Comparison of ENCODE assay signal across 22 mouse cellular contexts in the genomic region with DNA sequence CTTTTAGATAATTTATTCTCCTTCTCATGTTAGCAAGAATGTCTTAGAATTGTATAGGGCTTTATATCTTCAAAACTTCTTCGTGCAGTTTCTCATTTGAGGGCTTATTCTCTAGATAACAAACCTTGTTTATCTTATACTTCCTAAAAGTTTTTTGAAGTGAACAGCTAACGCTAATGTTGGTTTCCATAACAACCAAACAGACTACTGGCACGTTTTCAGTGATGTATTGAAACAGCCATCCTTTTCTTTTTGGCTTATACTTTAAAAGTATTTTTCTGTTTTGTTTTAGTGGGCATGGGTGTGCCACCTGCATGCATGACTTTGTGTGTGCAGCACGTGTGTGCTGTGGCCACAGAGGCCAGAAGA.
DNase-seq lines count a peak whose midpoint lies in the region; ATAC-seq and TF ChIP-seq lines count a peak whose summit lies in the region.
"Had no signal": no experiment of that assay in that cellular context is flagged by ENCODE, and none has a peak within 500 bp of the region (broad histone marks: within the 10 kb centered on the region; RNA-seq: fewer than 3 reads in every experiment).

No protein-coding gene starts in this region.

- DNase-seq in CD4-positive, CD25-positive, alpha-beta regulatory T cell, adult 2 months (ENCODE audit: low read depth, low spot score) = peak; percentile 18
- no peak for DNase-seq in kidney, postnatal 10 days
- DNase-seq in MEL (ENCODE audit: low read depth, low spot score) = peak; percentile 74
- no peak for DNase-seq in urinary bladder, postnatal 10 days (ENCODE audit: low spot score)
- DNase-seq: adrenal gland, adult 8-10 months; cerebellum, adult 8-10 months; cerebellum, postnatal 36 days; gastrocnemius, postnatal 36 days; kidney, adult 18-20 months; liver, embryonic 13.5 days; thymus, postnatal 4 days had no signal

- TF ChIP-seq EP300 in MEL (IDR thresholded peaks at IDR 0.05; ENCODE audit: low read depth in 1 of 2, low read length in 2 of 2) = peak; percentile 60 to 71; a peak in 3 of 4 replicates

- no peak for TF ChIP-seq POLR2A in MEL (IDR thresholded peaks at IDR 0.05; ENCODE audit: control insufficient read depth in 1 of 2, insufficient read depth in 1 of 2, low read depth in 1 of 2, low read length in 2 of 2, poor library complexity in 1 of 2)

- 56% methylated on average over 4 of the region's 4 CpGs for WGBS in kidney, embryonic 15.5 days
- 75% methylated on average over 4 of the region's 4 CpGs for WGBS in hindbrain, embryonic 12.5 days

- no peak overlapping the region for H3K9ac ChIP-seq in kidney, embryonic 15.5 days
- H3K9ac ChIP-seq in MEL (ENCODE audit: control insufficient read depth, low read depth, low read length, poor library complexity, severe bottlenecking) = no peak overlapping the region
- H3K9ac ChIP-seq in hindbrain, embryonic 12.5 days = no peak overlapping the region
- H3K9ac ChIP-seq: embryonic facial prominence, embryonic 12.5 days; limb, embryonic 15.5 days; liver, embryonic 13.5 days; midbrain, embryonic 15.5 days; neural tube, embryonic 12.5 days had no signal

- H3K27ac ChIP-seq in kidney, embryonic 15.5 days = peak overlapping the region; percentile 15; the same call in 1 of the 2 replicates
- H3K27ac ChIP-seq in MEL (ENCODE audit: control insufficient read depth, low read depth, low read length) = 0 out of 2 replicates have a peak overlapping the region, but pooled peaks have one; percentile 26
- H3K27ac ChIP-seq in hindbrain, embryonic 12.5 days = no peak overlapping the region
- H3K27ac ChIP-seq: embryonic facial prominence, embryonic 12.5 days; limb, embryonic 10.5 days; limb, embryonic 15.5 days; liver, embryonic 13.5 days; macrophage; midbrain, embryonic 10.5 days; midbrain, embryonic 15.5 days; neural tube, embryonic 12.5 days had no signal

- no peaks in the 10 kb centered on the region for H3K9me3 ChIP-seq in kidney, embryonic 15.5 days (replicated peaks)
- H3K9me3 ChIP-seq in MEL (replicated peaks; ENCODE audit: insufficient read depth, low read length) = no peaks in the 10 kb centered on the region
- no peaks in the 10 kb centered on the region for H3K9me3 ChIP-seq in hindbrain, embryonic 12.5 days (replicated peaks)
- H3K9me3 ChIP-seq: embryonic facial prominence, embryonic 12.5 days; limb, embryonic 10.5 days; limb, embryonic 15.5 days; liver, embryonic 13.5 days; midbrain, embryonic 10.5 days; midbrain, embryonic 15.5 days; neural tube, embryonic 12.5 days had no signal

- peaks cover 15% of the 10 kb centered on the region for H3K4me1 ChIP-seq in kidney, embryonic 15.5 days
- peaks cover 4 to 14% of the 10 kb centered on the region in 2 experiments for H3K4me1 ChIP-seq in MEL (ENCODE audit: control insufficient read depth in 1 of 2, insufficient read depth in 2 of 2, low read length in 2 of 2)
- no peaks in the 10 kb centered on the region for H3K4me1 ChIP-seq in hindbrain, embryonic 12.5 days
- H3K4me1 ChIP-seq: embryonic facial prominence, embryonic 12.5 days; limb, embryonic 15.5 days; midbrain, embryonic 15.5 days; neural tube, embryonic 12.5 days had no signal

- TF ChIP-seq CTCF in MEL (IDR thresholded peaks at IDR 0.05 in 2 of 3, conservative IDR thresholded peaks at IDR 0.05 in 1 of 3; ENCODE audit: control insufficient read depth in 1 of 3, insufficient read depth in 1 of 3, low read depth in 2 of 3, low read length in 3 of 3, poor library complexity in 1 of 3, severe bottlenecking in 1 of 3) = no peak

- 0 out of 2 replicates have a peak, but pooled peaks cover 4% of the 10 kb centered on the region for H3K36me3 ChIP-seq in kidney, embryonic 15.5 days
- peaks cover 8 to 19% of the 10 kb centered on the region in 2 experiments for H3K36me3 ChIP-seq in MEL (ENCODE audit: control insufficient read depth in 1 of 2, insufficient read depth in 2 of 2, low read length in 2 of 2)
- no peaks in the 10 kb centered on the region for H3K36me3 ChIP-seq in hindbrain, embryonic 12.5 days
- H3K36me3 ChIP-seq: embryonic facial prominence, embryonic 12.5 days; limb, embryonic 10.5 days; limb, embryonic 15.5 days; midbrain, embryonic 10.5 days; midbrain, embryonic 15.5 days; neural tube, embryonic 12.5 days had no signal

- ATAC-seq in CD4-positive, CD25-positive, alpha-beta regulatory T cell, adult 4 months = no peak
- no peak for ATAC-seq in kidney, embryonic 15.5 days (replicated peaks; ENCODE audit: low FRiP score)
- peak; percentile 32 for ATAC-seq in megakaryocyte progenitor cell, adult 5-6 weeks (replicated peaks; ENCODE audit: poor library complexity)
- ATAC-seq in hindbrain, embryonic 12.5 days (ENCODE audit: low FRiP score) = no peak
- ATAC-seq: midbrain, embryonic 15.5 days had no signal

- H3K27me3 ChIP-seq in kidney, embryonic 15.5 days = no peaks in the 10 kb centered on the region
- H3K27me3 ChIP-seq in MEL (ENCODE audit: control insufficient read depth in 1 of 2, insufficient read depth in 2 of 2, low read length in 2 of 2) = no peaks in the 10 kb centered on the region
- H3K27me3 ChIP-seq in hindbrain, embryonic 12.5 days = no peaks in the 10 kb centered on the region
- H3K27me3 ChIP-seq: embryonic facial prominence, embryonic 12.5 days; limb, embryonic 15.5 days; liver, embryonic 13.5 days; midbrain, embryonic 15.5 days; neural tube, embryonic 12.5 days had no signal

- no peaks in the 10 kb centered on the region; the same call in 1 of the 2 replicates for H3K79me2 ChIP-seq in MEL (ENCODE audit: control insufficient read depth, insufficient read depth, low read length, poor library complexity)

- TF ChIP-seq RAD21 in MEL (IDR thresholded peaks at IDR 0.05; ENCODE audit: low read depth, low read length) = no peak

- H3K4me2 ChIP-seq in kidney, embryonic 15.5 days = no peak overlapping the region
- H3K4me2 ChIP-seq in hindbrain, embryonic 12.5 days (replicated peaks) = no peak overlapping the region
- H3K4me2 ChIP-seq: embryonic facial prominence, embryonic 12.5 days; limb, embryonic 15.5 days; liver, embryonic 13.5 days; midbrain, embryonic 15.5 days; neural tube, embryonic 12.5 days had no signal

- H3K4me3 ChIP-seq in kidney, embryonic 15.5 days (replicated peaks) = no peak overlapping the region
- H3K4me3 ChIP-seq in MEL (ENCODE audit: control insufficient read depth in 1 of 2, insufficient read depth in 1 of 2, low read depth in 2 of 2, low read length in 2 of 2) = no peak overlapping the region
- H3K4me3 ChIP-seq in hindbrain, embryonic 12.5 days = no peak overlapping the region
- H3K4me3 ChIP-seq: embryonic facial prominence, embryonic 12.5 days; limb, embryonic 10.5 days; limb, embryonic 15.5 days; liver, embryonic 13.5 days; midbrain, embryonic 10.5 days; midbrain, embryonic 15.5 days; neural tube, embryonic 12.5 days had no signal

TF ChIP-seq in MEL, 35 proteins besides CTCF, POLR2A, EP300 and RAD21 (continues in another document):
- TF ChIP-seq SMC3 (IDR thresholded peaks at IDR 0.05; ENCODE audit: low read depth, low read length) (no peak), ETS1 (IDR thresholded peaks at IDR 0.05; ENCODE audit: low read depth, low read length) (peak; percentile 65), HCFC1 (IDR thresholded peaks at IDR 0.05; ENCODE audit: low read depth, low read length) (no peak), RCOR1 (IDR thresholded peaks at IDR 0.05; ENCODE audit: low read depth, low read length) (peak; percentile 46), MEF2A (IDR thresholded peaks at IDR 0.05; ENCODE audit: extremely low read depth, insufficient replicate concordance, low read depth, low read length, poor library complexity, severe bottlenecking) (no peak), TBP (IDR thresholded peaks at IDR 0.05; ENCODE audit: low read depth, low read length) (no peak), USF1 (IDR thresholded peaks at IDR 0.05; ENCODE audit: low read depth, low read length) (no peak), NELFE (IDR thresholded peaks at IDR 0.05; ENCODE audit: low read depth, low read length) (no peak), UBTF (IDR thresholded peaks at IDR 0.05; ENCODE audit: borderline replicate concordance, insufficient read depth, low read depth, low read length) (no peak), ZNF384 (IDR thresholded peaks at IDR 0.05; ENCODE audit: low read depth, low read length) (peak; percentile 40; the same call in 1 of the 2 replicates), CHD1 (IDR thresholded peaks at IDR 0.05; ENCODE audit: low read depth, low read length) (no peak), USF2 (IDR thresholded peaks at IDR 0.05; ENCODE audit: borderline replicate concordance in 1 of 2, insufficient read depth in 1 of 2, low read depth in 1 of 2, low read length in 2 of 2) (no peak), ZC3H11A (IDR thresholded peaks at IDR 0.05; ENCODE audit: low read depth, low read length) (no peak), GATA1 (IDR thresholded peaks at IDR 0.05; ENCODE audit: low read depth, low read length) (peak; percentile 81), ZKSCAN1 (IDR thresholded peaks at IDR 0.05; ENCODE audit: low read depth, low read length) (no peak), KAT2A (conservative IDR thresholded peaks at IDR 0.05; ENCODE audit: low read depth, low read length) (no peak), POLR2AphosphoS2 (IDR thresholded peaks at IDR 0.05; ENCODE audit: low read length) (no peak), CHD2 (IDR thresholded peaks at IDR 0.05; ENCODE audit: low read length) (no peak), TCF12 (IDR thresholded peaks at IDR 0.05; ENCODE audit: low read depth, low read length) (peak; percentile 45; the same call in 1 of the 2 replicates), ELF1 (IDR thresholded peaks at IDR 0.05; ENCODE audit: low read depth, low read length) (0 out of 2 replicates have a peak, but pooled peaks have one; percentile 8), GABPA (IDR thresholded peaks at IDR 0.05; ENCODE audit: low read depth, low read length) (no peak), E2F4 (IDR thresholded peaks at IDR 0.05; ENCODE audit: borderline replicate concordance, low read depth, low read length) (no peak), NRF1 (IDR thresholded peaks at IDR 0.05; ENCODE audit: insufficient read depth, low read depth, low read length, poor library complexity, severe bottlenecking) (no peak), MYC (IDR thresholded peaks at IDR 0.05; ENCODE audit: low read depth, low read length) (0 out of 2 replicates have a peak, but pooled peaks have one; percentile 34), POLR2AphosphoS5 (IDR thresholded peaks at IDR 0.05; ENCODE audit: borderline replicate concordance, low read depth, low read length) (no peak), BHLHE40 (IDR thresholded peaks at IDR 0.05; ENCODE audit: borderline replicate concordance, low read depth, low read length) (peak; percentile 87), MAX (IDR thresholded peaks at IDR 0.05; ENCODE audit: low read length) (no peak), MXI1 (IDR thresholded peaks at IDR 0.05; ENCODE audit: low read depth, low read length) (peak; percentile 96), MAFK (IDR thresholded peaks at IDR 0.05; ENCODE audit: borderline replicate concordance, low read depth, low read length) (no peak), TAL1 (IDR thresholded peaks at IDR 0.05; ENCODE audit: low read length) (no peak)

Comparison
In these comparisons a context has a peak if more than half of its experiments do, and no peak if none do; other contexts are left out.
1. DNase-seq: peak in CD4-positive, CD25-positive, alpha-beta regulatory T cell, adult 2 months (single experiment) and MEL (single experiment); none in kidney, postnatal 10 days (single experiment) and urinary bladder, postnatal 10 days (single experiment).